Mouse (Mus musculus) kidney, postnatal 25 days (tissue): ENCODE results near the gene Agk.

Experiments used
- DNase-seq, 2 experiments: peaks; one replicate each; pipeline ENCODE4 v3.0.0; 2021; ENCODE audit warnings: mixed read lengths in 2 of 2

Agk gene

GRCm38 (mm10) chr6:40413565-40413964 lies 88.6 kb downstream of the Agk start:
- no peak for DNase-seq

- DNase-seq = no peak
Measured at GRCm38 (mm10) chr6:40415799-40416198, 90.8 kb downstream of the Agk start.

DNA sequence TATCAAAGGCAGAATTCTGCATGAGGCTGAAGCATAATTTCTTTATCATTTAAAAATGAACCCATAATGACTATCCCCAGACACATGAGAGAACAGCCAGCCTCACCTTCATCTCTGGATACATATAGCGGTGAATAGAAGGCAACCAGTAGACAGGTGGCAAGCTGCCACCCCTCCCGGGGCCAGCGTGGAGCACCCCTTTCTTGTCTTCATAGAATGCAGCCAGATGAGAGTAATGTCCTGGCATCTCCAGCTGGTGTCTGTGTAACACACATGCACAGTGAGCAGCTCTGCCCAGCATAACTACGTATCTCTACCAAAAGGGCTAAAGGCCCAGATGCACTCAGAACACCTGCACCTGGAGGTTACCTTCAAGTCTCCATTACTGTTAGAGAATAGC lies 93.4 kb downstream of the Agk start:
- no peak for DNase-seq

- no peak for DNase-seq
Measured at GRCm38 (mm10) chr6:40421099-40421498, 96.1 kb downstream of the Agk start.

DNA sequence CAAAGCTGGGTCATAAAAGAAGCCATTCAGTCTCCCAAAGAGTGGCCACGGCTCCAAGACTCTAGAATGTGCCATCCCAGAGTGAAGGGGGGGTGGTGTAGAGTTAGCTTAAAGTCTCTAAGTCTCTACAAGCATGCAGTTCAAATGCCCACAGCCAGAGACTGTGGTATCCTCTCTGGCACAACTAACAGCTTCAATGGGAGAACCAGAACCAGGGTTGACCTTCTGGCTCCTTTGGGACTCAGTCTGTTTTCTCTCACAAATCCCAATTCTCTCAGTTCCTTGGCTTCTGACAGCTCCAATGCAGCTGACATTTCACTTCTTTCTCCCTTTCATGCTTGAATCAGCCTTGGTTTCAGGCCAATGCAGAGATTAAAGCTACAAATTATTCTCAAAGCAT lies 98.0 kb downstream of the Agk start:
- DNase-seq = no peak

DNA sequence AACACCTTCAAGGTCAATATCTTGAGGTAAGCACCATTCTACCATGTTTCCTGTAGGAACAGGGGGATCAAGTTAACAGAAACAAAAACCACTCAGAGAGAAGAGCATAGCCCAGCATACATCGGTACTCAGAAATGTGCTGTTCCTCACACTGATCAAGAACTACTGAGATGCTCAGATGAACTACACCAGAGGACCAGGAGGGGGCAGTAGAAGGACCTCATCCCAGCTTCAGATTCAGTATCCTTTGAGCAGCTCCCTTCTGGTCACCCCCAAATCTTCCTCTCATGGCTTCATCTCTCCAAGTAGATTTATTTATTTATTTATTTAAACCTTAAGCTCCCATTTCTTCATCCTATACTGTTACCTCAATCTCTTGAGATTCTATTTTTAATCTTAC lies 98.8 kb downstream of the Agk start:
- peak; percentile 53 to 70 for DNase-seq

GRCm38 (mm10) chr6:40427441-40427840 lies 102.5 kb downstream of the Agk start:
- no peak for DNase-seq

- DNase-seq = no peak
Measured at GRCm38 (mm10) chr6:40428696-40429095, 103.7 kb downstream of the Agk start.

GRCm38 (mm10) chr6:40429521-40429931 lies 104.6 kb downstream of the Agk start:
- DNase-seq = no peak

GRCm38 (mm10) chr6:40430251-40430650 lies 105.3 kb downstream of the Agk start:
- DNase-seq = no peak

GRCm38 (mm10) chr6:40430878-40431277 lies 105.9 kb downstream of the Agk start:
- DNase-seq = no peak

GRCm38 (mm10) chr6:40431356-40431755 lies 106.4 kb downstream of the Agk start:
- no peak for DNase-seq

DNA sequence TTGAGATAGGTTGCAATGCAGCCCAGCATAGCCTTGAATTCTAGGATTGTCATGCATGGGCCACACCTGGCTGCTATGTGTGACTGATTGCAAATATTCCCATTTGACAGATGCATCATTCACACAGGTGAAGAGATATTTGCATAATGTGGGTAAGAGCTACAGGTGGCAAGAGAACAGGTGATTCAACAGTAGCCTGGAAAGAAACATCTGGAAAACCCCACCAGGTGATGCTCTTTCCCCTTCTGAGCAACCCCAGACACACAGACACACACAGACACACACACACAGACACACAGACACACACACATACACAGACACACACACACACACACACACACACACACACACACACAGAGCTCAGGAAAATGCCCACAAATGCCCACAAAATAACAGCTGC lies 106.8 kb downstream of the Agk start:
- DNase-seq = no peak

GRCm38 (mm10) chr6:40432346-40433275 lies 107.6 kb downstream of the Agk start:
- no peak for DNase-seq

- DNase-seq = no peak
Measured at GRCm38 (mm10) chr6:40434697-40435096, 109.7 kb downstream of the Agk start.

DNA sequence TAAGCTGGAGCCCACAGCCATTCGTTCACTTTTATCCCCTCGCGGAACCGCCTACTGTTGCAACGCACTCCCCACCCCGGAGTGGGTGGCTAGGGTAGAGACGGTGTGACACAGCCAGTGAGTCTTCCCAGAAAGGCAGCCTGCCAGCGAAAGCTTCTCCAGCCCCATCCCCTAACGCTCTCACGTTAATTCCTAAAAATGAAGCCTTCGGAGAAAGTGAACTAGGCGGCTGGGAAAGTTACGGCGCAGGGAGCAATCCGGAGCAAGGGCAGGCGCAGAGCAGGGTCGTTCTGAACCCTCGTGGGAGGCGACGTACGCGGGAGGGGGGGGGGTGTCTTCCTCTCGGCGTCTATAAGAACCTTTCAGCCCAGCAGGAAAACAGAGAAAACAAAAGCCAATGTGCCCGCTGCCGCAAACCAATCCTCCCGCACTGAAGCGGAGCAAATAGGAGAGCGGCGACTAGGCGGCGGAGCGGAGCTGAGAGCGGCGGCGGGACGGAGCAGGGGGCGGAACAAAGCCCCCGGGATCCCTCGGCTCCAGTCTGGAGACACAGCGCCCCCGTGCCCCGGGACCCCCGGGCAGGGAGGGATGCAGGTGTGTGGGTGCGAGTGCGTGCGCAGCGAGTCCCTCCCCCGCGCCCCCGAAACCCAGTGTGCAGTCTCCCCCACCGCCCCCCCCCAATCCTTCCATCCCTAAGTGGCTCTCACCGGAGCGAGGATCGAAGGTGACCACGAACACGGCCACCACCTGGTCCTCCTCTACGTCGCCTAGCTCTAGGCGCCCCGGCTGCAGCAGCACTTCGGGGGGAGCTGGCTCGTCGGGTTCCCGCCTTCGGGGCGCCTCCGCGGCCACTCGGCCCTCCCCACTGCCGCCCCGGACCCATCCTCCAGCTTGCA lies 110.4 kb downstream of the Agk start:
- peak; percentile 14 to 44 for DNase-seq

DNA sequence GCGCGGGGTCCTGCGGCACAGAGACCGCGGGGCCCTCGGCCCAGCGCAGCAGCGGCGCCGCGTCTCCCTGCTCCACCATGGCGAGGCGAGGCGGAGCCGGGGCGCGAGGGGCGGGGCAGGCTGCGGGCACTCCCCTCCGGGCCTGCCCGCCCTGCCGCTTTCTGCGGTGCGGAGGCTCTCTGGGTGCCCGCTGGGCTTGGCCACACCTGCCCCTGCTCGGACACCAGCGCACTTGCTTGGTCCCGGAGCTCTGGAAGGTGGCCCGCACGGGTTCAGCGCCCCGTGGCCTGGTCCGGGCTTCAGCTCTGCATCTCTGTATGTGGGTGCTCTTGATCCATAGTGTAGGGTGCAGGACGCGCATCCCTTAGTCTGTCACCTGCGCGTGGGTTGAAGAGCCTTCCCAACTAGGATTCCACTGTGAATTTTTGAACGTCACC lies 111.1 kb downstream of the Agk start, which contains the start of gene E330009J07Rik:
E330009J07Rik (minus strand) TSS at position 89 of the 437 bp plus-strand sequence.
- peak; percentile 87 to 90 for DNase-seq

GRCm38 (mm10) chr6:40438936-40439335 lies 114.0 kb downstream of the Agk start, which contains the start of gene Wee2:
TSS of gene Wee2 (plus strand) at chr6:40439088.
- DNase-seq = no peak

GRCm38 (mm10) chr6:40439731-40440130 lies 114.8 kb downstream of the Agk start:
- DNase-seq = no peak

DNA sequence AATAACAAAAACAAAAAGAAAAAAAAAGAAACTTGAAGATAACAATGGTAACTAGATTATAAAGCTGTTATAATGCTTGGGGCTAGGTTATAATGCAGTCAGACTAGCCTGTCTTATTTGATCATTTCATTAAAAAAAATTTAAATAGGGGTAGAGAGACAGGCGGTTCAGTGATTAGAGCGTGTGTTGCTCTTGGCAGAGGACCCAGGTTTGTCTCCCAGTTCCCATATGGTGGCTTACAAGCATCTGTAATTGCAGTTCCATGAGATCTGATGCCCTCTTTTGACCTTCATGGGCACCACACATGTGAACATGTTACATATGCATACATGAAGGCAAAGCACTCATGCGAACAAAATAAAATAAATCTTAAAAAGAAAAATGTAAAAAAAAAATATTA lies 116.3 kb downstream of the Agk start:
- no peak for DNase-seq

- no peak for DNase-seq
Measured at GRCm38 (mm10) chr6:40441755-40442154, 116.8 kb downstream of the Agk start.

DNA sequence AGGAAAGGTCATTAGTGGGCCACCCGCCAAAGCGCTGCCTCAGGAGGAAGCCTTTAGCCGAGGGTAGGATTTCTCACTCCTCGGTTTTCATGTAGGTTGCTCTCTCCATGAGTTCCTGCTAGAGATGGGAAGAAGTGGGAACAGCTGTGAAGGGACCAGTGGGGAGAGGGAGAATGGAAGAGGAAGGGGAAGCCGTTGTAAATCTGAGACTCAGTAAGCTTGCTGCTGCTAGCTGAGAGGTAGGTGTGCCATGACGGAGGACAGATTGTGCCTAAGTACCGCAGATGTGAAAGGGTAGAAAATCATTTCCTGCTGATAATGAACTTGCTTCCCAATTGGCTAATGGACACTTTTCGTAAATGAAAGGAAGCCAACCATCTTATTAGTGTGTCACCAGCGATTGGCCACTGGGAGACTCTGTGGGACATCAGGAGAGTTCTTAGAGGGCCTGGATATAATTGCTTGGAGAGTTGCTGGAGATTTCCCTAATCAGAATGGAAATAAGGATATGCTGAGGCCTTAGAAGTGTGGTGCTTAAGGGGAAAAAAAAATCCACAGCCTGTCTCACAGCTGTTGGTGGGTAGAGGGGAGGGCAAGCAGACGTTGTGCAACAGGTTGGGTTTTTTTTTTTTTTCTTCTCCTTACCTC lies 118.4 kb downstream of the Agk start:
- no peak for DNase-seq
